Mouse (Mus musculus) embryo, embryonic 11.5 days (tissue): ENCODE measurements around the gene Fbxl17.

Experiments
- DNase-seq: peaks from one replicate; pipeline ENCODE4 v3.0.0-alpha.2; 2012; ENCODE audit warnings: low read depth, low spot score

Fbxl17 gene

DNA sequence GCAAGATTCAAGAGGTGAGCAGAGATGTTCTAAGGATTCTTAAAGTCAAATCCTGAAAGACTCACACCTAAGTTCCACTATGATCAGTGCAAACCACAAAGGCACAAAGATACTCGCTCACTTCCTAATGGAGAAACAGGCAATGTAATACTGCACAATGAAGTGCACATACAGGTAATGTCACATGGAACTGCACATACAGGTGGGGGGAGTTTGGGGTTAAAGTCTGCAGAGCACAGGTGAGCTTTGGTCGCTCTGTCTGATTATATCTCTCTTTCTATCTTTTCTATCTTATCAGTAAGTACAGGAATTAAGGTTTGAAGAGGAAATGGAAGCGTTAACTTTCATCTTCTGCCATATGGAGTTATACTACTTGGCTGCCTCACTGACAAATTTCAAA, 158.6 kb downstream of the Fbxl17 start:
- DNase-seq, result no peak

GRCm38 (mm10) chr17:63328888-63329287, 170.9 kb downstream of the Fbxl17 start:
- no peak for DNase-seq

GRCm38 (mm10) chr17:63326227-63326626, 173.6 kb downstream of the Fbxl17 start:
- no peak for DNase-seq

GRCm38 (mm10) chr17:63324672-63325071, 175.1 kb downstream of the Fbxl17 start:
- no peak for DNase-seq

GRCm38 (mm10) chr17:63324039-63324438, 175.8 kb downstream of the Fbxl17 start:
- DNase-seq, result peak; percentile 44

DNA sequence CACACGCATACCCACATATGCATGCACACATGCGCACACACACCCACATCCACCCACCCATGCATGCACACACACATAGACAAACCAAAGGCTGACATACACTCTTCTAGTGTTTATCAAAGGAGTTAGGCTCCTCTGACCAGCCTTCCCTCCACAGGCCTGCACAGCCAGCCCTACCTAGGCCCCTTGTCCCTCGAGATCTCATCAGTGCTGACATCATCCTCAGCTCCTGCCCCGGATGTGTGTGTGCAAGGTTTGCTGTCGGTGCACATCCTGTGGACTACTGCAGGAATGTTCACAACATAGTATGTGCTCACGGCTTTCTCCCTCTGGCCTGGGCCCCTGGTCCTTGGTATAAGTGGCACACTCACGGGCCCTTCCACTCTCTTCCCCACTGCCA, 177.0 kb downstream of the Fbxl17 start:
- no peak for DNase-seq

GRCm38 (mm10) chr17:63321290-63321689, 178.5 kb downstream of the Fbxl17 start:
- no peak for DNase-seq

GRCm38 (mm10) chr17:63317518-63317917, 182.3 kb downstream of the Fbxl17 start:
- no peak for DNase-seq

DNA sequence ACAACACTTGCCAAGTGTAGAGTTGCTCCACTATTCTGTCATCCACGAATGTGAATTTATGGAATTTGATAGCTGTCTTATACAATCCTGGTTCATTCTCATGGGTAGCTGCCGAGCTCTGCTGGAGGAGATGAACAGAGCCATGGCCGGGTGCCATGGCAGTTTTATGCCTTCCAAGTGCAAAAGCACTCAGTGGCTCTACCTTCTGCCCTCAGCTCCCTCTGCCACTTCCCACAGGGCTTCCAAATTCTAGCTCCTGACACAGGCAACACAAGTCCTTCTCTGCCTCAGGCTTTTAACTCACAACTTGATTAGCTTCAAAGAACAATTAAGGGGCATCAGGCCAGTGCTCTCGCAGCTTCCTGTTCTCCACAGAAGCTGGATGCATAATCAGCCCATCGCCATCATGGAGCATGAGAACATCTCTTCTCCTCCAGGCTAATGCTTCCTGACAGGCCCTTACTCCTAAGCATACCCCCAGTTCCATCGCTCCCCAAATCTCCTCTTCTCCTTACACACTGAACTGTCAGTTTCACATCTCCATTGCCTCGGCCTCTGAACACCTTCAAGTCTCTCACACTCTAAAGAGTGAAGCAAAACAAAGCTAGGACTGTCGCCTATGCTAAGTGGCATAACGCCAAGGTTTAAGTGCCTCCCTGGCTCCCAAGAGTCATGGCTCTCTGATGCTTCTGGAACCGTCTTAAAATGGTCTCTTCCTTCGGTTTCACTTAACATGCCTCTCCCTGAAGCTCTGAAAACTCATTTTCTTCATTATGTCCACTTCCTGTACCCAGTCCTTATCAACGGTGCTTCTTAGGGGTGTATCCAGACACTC, 184.0 kb downstream of the Fbxl17 start:
- no peak for DNase-seq

DNA sequence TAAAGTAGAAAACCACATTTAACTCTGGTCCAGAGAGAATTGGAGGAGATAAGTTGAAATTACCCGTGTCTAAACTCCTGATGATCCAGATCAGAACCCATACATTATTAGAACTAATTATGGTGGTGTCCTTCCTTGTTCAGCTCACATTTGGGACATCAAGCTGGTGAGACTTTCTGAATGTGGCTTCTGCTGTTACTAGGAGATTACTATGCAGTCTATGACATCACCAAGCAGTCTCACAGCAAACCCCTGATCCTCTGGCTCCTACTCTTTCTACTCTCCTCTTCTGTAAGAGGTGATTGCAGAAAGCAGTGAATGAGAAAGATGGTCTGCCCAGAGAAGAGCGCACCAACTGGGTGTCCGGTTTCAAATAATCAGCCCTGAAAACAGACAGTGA, 187.0 kb downstream of the Fbxl17 start:
- DNase-seq, result no peak

- DNase-seq, result no peak
Measured at GRCm38 (mm10) chr17:63312330-63312729, 187.5 kb downstream of the Fbxl17 start.

DNA sequence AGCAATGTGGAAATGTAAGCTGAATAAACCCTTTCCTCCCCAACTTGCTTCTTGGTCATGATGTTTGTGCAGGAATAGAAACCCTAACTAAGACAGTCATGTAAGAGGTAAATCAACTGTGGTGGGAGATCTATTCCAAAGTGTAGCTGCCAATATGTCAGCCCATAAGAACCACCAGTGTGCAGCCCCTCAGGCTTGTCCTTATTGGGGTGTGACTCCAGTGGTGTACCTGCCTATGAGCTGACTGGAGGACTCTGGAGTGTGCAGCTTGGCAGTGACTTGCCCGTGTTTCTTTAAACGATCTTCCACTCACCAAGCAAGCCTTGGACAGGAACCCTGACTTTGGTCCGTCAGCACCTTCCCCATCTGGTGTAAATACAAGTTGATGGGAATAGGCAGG, 188.2 kb downstream of the Fbxl17 start:
- DNase-seq, result no peak

GRCm38 (mm10) chr17:63310021-63310420, 189.8 kb downstream of the Fbxl17 start:
- DNase-seq, result no peak

DNA sequence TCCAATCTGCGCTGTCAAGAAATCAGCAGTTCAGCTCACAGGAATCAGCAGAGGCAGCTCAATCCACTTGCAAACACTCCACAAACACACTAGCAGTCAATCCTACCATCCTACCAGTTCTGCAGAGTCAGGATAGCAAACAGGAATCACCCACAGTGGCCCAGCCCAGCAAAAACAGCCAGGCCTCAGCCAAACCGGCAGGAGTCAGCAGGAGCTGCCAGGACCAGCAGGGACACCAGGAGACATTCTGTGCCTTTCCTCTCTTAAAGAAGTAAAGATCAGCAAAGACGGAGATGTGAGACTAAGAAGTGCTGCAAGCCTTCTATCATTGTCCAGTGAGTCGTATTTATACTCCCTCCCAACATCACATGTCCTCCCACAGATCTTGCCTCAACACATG, 196.0 kb downstream of the Fbxl17 start:
- DNase-seq, result no peak

DNA sequence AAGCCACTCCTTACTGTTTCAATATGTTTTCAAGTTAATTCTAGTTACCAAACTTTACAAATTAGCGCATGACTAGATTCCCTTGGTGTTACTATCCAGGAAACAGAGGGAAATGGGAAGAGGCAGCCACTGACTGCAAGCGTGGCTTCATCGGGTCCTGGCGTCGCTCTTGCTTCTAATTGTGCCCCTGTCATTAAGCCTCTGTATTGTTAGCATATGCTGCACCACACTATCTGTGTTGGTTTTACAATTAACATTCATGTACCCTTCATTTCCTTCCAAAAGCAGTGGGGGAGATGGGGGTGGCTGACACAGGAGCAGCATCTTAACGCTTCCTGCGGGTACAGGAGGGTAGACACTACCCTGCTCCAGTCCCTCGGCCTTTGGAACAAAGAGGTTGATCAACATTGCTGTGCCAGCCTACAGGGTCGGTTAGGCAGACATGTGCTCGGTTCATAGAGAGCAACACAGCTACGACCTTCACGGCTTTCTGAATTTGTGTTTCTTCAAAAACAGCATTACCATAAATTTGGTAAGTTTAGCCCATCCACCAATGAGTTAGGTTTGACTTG, 197.9 kb downstream of the Fbxl17 start:
- DNase-seq, result no peak

- DNase-seq, result no peak
Measured at GRCm38 (mm10) chr17:63295471-63295870, 204.3 kb downstream of the Fbxl17 start.

- DNase-seq, result no peak
Measured at GRCm38 (mm10) chr17:63294961-63295360, 204.9 kb downstream of the Fbxl17 start.

GRCm38 (mm10) chr17:63293979-63294378, 205.8 kb downstream of the Fbxl17 start:
- no peak for DNase-seq

- no peak for DNase-seq
Measured at GRCm38 (mm10) chr17:63289317-63289913, 210.4 kb downstream of the Fbxl17 start.

- DNase-seq, result no peak
Measured at GRCm38 (mm10) chr17:63288850-63289249, 211.0 kb downstream of the Fbxl17 start.

- DNase-seq, result no peak
Measured at GRCm38 (mm10) chr17:63287413-63287812, 212.4 kb downstream of the Fbxl17 start.

- DNase-seq, result no peak
Measured at GRCm38 (mm10) chr17:63285265-63285939, 214.4 kb downstream of the Fbxl17 start.
